In the genomic region with DNA sequence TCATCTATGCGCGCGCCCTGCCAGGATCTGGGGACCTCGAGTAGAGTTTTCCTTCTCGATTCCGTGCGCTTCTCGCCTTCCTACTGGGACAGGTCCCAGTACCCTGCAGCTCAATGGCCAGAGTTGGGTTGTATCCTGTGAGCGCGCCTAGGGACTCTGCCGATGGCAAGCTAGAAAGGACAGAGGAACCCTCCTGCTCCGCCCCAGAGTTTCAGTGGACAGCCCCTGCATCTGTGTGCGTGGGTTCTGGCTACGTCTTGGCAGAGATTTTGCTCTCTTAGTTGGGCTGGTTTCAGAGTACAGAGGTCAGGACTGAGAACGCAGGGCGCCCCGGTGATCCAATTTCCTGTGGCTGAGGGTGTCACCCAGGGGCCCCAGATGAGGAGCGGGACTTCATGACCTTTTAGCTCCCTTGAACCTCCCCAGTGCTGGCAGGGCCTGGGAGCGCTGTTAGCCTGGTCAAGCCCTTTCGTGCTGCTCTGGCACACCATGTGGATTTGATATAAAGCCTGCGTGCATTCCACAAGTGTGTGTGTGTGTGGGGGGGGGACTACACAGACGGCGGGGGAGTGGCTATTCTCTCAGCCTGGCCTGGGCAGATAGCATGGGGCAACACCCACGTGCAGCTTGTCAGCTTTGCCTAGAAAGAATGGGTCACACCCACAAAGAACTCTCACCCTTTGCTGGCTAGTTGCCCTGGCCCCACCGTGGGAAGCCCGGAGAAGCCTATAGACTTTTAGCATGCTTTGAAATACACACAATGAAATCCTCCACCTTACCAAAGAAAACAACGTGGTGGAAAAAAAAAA, we compare ENCODE assay signal across 8 mouse cellular contexts.
A peak's percentile ranks its signal among the peaks of the same experiment; 100 is the strongest.
DNase-seq lines count a peak whose midpoint lies in the region; TF ChIP-seq lines count a peak whose summit lies in the region.
"Not testable (repeated sequence)": the region's sequence is repeated elsewhere in the genome, so short reads cannot be mapped to it uniquely, and the experiment has no call there.

No protein-coding gene starts in this region.

- H3K36me3 ChIP-seq in C2C12 (ENCODE audit: control insufficient read depth, insufficient read depth); embryonic facial prominence, embryonic 10.5 days (replicated peaks): not testable (repeated sequence)

- not testable (repeated sequence) for H3K4me3 ChIP-seq in C2C12 (ENCODE audit: insufficient read depth, poor library complexity, severe bottlenecking)
- peak overlapping the region; percentile 45 for H3K4me3 ChIP-seq in embryonic facial prominence, embryonic 10.5 days

- 4% methylated on average over 19 of the region's 27 CpGs for WGBS in embryonic facial prominence, embryonic 10.5 days

- not testable (repeated sequence) for H3K27ac ChIP-seq in embryonic facial prominence, embryonic 10.5 days (replicated peaks)

- not testable (repeated sequence) for H3K4me1 ChIP-seq in embryonic facial prominence, embryonic 10.5 days

- H3K79me3 ChIP-seq in C2C12 (ENCODE audit: low read depth) = not testable (repeated sequence)

- not testable (repeated sequence) for H3K27me3 ChIP-seq in C2C12 (ENCODE audit: control insufficient read depth, insufficient read depth, insufficient read length); embryonic facial prominence, embryonic 10.5 days (replicated peaks; ENCODE audit: low read depth, poor library complexity, severe bottlenecking)

- not testable (repeated sequence) for H3K79me2 ChIP-seq in C2C12 (ENCODE audit: control insufficient read depth, insufficient read depth)

- not testable (repeated sequence) for H3ac ChIP-seq in C2C12 (ENCODE audit: control insufficient read depth, insufficient read length, low read depth)

- DNase-seq in embryonic facial prominence, embryonic 10.5 days (ENCODE audit: low spot score) = peak; percentile 58
- DNase-seq in heart, adult 11 months = peak; percentile 97
- DNase-seq in heart, postnatal 4 days = peak; percentile 61
- peak; percentile 19 to 23 for DNase-seq in kidney, adult 8-10 months
- peak; percentile 29 for DNase-seq in liver
- peak; percentile 42 to 69 for DNase-seq in lung, postnatal 4 days
- DNase-seq in ovary, postnatal 14 days (ENCODE audit: low spot score) = peak; percentile 16

- not testable (repeated sequence) for TF ChIP-seq CTCF in C2C12 (IDR thresholded peaks at IDR 0.05; ENCODE audit: control insufficient read depth, insufficient read depth, insufficient read length)

- not testable (repeated sequence) for H3K9me3 ChIP-seq in embryonic facial prominence, embryonic 10.5 days

TF ChIP-seq in C2C12, 6 proteins besides CTCF, POLR2A, EP300 and RAD21:
- TF ChIP-seq MAX (IDR thresholded peaks at IDR 0.05) = peak; percentile 19

Comparison
In these comparisons a context has a peak if more than half of its experiments do, and no peak if none do; other contexts are left out.
1. DNase-seq: peak in every context shown above with its lines; median percentile 97 in heart, adult 11 months; 61 in heart, postnatal 4 days; 58 in embryonic facial prominence, embryonic 10.5 days; 56 in lung, postnatal 4 days; 29 in liver; 21 in kidney, adult 8-10 months; 16 in ovary, postnatal 14 days.